Mouse (Mus musculus): Measurements from ENCODE around the gene Rlbp1. TPM values are rescaled to one million over a fixed set of nuclear protein-coding genes. Genes with fewer than 3 reads are reported as not detected.

Gene Rlbp1
- polyA plus RNA-seq, 1 experiment from 2014 or later, result 0.38 TPM

DNA sequence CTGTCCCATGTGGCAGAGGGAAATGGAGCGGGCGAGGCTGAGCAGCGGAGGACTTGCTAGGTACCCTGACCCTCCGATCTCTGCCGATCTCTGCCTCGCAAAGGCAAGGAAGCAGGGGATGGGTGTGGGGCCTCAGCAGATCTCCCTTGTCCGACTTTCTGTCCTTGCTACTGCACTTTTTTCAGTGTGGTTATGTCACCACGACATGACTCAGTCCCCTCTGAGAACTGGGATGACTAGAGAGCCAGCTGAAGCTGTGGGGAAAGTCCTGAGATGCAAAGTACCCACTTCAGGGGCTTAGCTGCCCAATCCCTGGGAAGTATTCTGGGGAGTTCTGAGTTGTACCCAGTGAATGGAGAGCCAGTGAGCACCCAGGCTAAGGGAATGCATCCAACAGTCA lies 292 bp upstream of the Rlbp1 start:
- no peak for ATAC-seq (replicated peaks; ENCODE audit: low FRiP score, low read depth)
- H3K9ac ChIP-seq (ENCODE audit: low read depth, low read length), result no peak overlapping the region
- H3K4me1 ChIP-seq (replicated peaks; ENCODE audit: insufficient read depth, low read length), result no peaks in the 10 kb centered on the region
- 80% methylated on average over 8 of the region's 8 CpGs for WGBS
- no peaks in the 10 kb centered on the region for H3K36me3 ChIP-seq (ENCODE audit: insufficient read depth, low read length)
- DNase-seq (ENCODE audit: low spot score), result no peak
- H3K4me3 ChIP-seq (replicated peaks; ENCODE audit: low read depth, low read length), result no peak overlapping the region
- H3K27ac ChIP-seq, result no peak overlapping the region
- no peaks in the 10 kb centered on the region for H3K9me3 ChIP-seq (replicated peaks; ENCODE audit: low read length)
- no peak for TF ChIP-seq CTCF (IDR thresholded peaks at IDR 0.05; ENCODE audit: low read depth)
- no peaks in the 10 kb centered on the region for H3K27me3 ChIP-seq (ENCODE audit: insufficient read depth, low read length)
- no peak overlapping the region for H3K4me2 ChIP-seq (ENCODE audit: low read length)

DNA sequence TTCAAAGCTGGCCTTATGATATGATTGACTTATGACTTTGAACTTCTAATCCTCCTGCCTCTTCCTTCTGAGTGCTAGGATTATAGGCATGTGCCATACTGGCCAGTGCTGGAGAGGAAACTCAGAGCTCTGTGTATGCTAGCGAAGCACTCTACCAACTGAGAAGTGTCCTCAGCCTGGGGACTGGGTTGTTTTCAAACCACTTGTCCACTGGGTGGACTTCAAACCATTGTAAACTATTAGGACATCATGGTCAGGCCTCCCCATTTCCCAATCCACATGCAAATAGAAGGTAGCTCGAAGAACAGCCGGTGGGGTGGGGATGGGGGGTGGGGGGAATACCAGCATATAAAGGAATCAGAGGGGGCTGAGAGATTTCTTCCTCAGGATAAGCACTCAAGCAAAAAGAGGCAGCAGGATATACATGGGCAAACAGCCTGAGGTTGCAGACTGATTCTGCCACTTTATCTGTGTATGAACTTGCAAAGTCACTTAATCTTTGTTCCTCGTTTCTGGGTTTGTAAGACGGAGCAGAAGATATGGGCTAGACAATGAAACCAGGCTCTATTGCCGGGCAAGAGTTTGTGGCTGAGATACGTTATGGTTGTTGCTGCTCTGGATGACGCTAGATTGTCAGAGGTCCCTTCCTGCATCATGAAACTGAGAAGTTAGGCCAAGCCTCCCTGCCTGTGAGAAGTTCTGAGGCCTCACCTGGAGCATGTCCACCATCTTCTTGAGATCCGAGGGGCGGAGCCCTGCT lies 10.2 kb downstream of the Rlbp1 start:
- TF ChIP-seq CTCF (IDR thresholded peaks at IDR 0.05; ENCODE audit: low read depth), result no peak
- no peaks in the 10 kb centered on the region for H3K27me3 ChIP-seq (ENCODE audit: insufficient read depth, low read length)
- H3K4me3 ChIP-seq (replicated peaks; ENCODE audit: low read depth, low read length), result no peak overlapping the region
- H3K4me1 ChIP-seq (replicated peaks; ENCODE audit: insufficient read depth, low read length), result no peaks in the 10 kb centered on the region; the same call in 1 of the 2 replicates
- 84% methylated on average over 10 of the region's 10 CpGs for WGBS
- no peaks in the 10 kb centered on the region for H3K9me3 ChIP-seq (replicated peaks; ENCODE audit: low read length)
- DNase-seq (ENCODE audit: low spot score), result no peak
- H3K36me3 ChIP-seq (ENCODE audit: insufficient read depth, low read length), result no peaks in the 10 kb centered on the region
- no peak overlapping the region for H3K9ac ChIP-seq (ENCODE audit: low read depth, low read length)
- H3K27ac ChIP-seq, result no peak overlapping the region
- no peak for ATAC-seq (replicated peaks; ENCODE audit: low FRiP score, low read depth)
- no peak overlapping the region for H3K4me2 ChIP-seq (ENCODE audit: low read length)

DNA sequence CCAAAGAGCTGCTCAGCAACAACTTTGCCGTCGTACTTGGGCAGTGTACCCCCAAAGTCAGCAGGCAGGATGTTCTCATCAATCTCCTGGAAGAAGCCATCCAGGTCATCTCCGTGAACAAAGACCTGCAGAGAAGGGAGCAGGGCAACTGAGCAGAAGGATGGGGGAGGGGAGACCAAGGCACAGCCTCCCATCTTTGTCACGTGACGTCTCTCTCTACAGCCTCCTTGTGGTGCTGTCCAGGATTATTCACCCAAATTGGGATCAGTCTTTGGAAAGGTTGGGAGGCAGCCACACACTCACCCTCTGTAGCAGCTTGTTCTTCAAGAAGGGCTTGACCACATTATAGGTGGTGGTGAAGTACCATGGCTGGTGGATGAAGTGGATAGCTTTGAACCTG lies 11.3 kb downstream of the Rlbp1 start:
- no peak overlapping the region for H3K9ac ChIP-seq (ENCODE audit: low read depth, low read length)
- no peak overlapping the region for H3K27ac ChIP-seq
- ATAC-seq (replicated peaks; ENCODE audit: low FRiP score, low read depth) (no peak), DNase-seq (ENCODE audit: low spot score) (no peak)
- H3K36me3 ChIP-seq (ENCODE audit: insufficient read depth, low read length), result no peaks in the 10 kb centered on the region
- H3K9me3 ChIP-seq (replicated peaks; ENCODE audit: low read length), result no peaks in the 10 kb centered on the region
- 60% methylated on average over 5 of the region's 5 CpGs for whole genome bisulfite sequencing
- no peak for TF ChIP-seq CTCF (IDR thresholded peaks at IDR 0.05; ENCODE audit: low read depth)
- H3K4me3 ChIP-seq (replicated peaks; ENCODE audit: low read depth, low read length), result no peak overlapping the region
- H3K4me2 ChIP-seq (ENCODE audit: low read length), result no peak overlapping the region
- no peaks in the 10 kb centered on the region; the same call in 1 of the 2 replicates for H3K4me1 ChIP-seq (replicated peaks; ENCODE audit: insufficient read depth, low read length)
- no peaks in the 10 kb centered on the region for H3K27me3 ChIP-seq (ENCODE audit: insufficient read depth, low read length)

DNA sequence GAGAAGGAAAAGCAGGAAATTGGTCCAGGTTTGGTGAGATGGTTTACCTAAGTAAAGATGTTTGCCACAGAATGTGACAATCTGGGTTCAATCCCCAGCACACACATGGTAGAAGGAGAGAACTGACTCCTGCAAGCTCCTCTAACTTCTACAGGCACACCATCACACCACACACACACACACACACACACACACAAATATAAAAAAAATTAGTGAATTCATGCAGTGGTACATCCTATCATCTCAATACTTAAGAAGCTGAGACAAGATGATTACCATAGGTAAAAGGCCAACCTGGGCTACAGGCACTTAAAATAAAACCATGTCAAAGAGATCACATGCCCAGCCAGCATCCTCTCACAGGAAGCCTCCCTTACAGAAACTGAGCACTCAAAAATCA lies 12.8 kb downstream of the Rlbp1 start:
- ATAC-seq (replicated peaks; ENCODE audit: low FRiP score, low read depth) (no peak), DNase-seq (ENCODE audit: low spot score) (no peak)
- no peaks in the 10 kb centered on the region for H3K9me3 ChIP-seq (replicated peaks; ENCODE audit: low read length)
- no peaks in the 10 kb centered on the region; the same call in 1 of the 2 replicates for H3K4me1 ChIP-seq (replicated peaks; ENCODE audit: insufficient read depth, low read length)
- H3K4me3 ChIP-seq (replicated peaks; ENCODE audit: low read depth, low read length), result no peak overlapping the region
- no peak overlapping the region for H3K27ac ChIP-seq
- TF ChIP-seq CTCF (IDR thresholded peaks at IDR 0.05; ENCODE audit: low read depth), result no peak
- no peaks in the 10 kb centered on the region for H3K27me3 ChIP-seq (ENCODE audit: insufficient read depth, low read length)
- H3K4me2 ChIP-seq (ENCODE audit: low read length), result no peak overlapping the region
- H3K9ac ChIP-seq (ENCODE audit: low read depth, low read length), result no peak overlapping the region
- no peaks in the 10 kb centered on the region for H3K36me3 ChIP-seq (ENCODE audit: insufficient read depth, low read length)

DNA sequence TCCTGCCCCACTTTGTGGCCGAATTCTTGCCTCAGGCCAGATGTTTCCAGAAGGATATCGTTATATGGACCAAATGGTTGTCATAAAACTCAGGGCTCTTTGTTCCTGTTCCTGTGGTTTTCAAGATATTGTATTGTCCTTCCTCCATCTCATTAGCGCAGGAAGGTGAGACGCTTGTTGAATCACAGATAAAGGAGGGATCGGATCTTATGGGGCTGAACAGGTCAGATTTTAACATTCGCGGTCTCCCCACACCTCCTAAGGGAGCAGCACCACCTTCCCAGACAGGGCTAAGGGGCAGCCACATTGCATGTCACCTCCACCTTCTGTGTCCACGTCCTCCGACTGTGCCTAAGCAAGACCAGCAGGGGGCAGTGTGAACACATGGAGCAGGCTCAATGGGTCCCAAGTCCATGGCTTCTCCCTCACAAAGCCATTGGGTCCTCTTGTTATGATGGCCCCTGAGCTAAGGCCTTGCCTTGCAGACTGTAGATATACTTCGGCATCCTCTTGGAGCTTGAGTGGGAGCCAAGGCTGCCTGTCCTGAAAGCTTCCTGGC lies 15.4 kb downstream of the Rlbp1 start:
- no peaks in the 10 kb centered on the region for H3K9me3 ChIP-seq (replicated peaks; ENCODE audit: low read length)
- no peaks in the 10 kb centered on the region; the same call in 1 of the 2 replicates for H3K4me1 ChIP-seq (replicated peaks; ENCODE audit: insufficient read depth, low read length)
- no peak overlapping the region for H3K4me3 ChIP-seq (replicated peaks; ENCODE audit: low read depth, low read length)
- peak; percentile 93 for TF ChIP-seq CTCF (IDR thresholded peaks at IDR 0.05; ENCODE audit: low read depth)
- DNase-seq (ENCODE audit: low spot score), result peak; percentile 81
- no peaks in the 10 kb centered on the region for H3K27me3 ChIP-seq (ENCODE audit: insufficient read depth, low read length)
- no peak overlapping the region for H3K4me2 ChIP-seq (ENCODE audit: low read length)
- no peak overlapping the region for H3K27ac ChIP-seq
- peak; percentile 67; the same call in 1 of the 2 replicates for ATAC-seq (replicated peaks; ENCODE audit: low FRiP score, low read depth)
- no peaks in the 10 kb centered on the region for H3K36me3 ChIP-seq (ENCODE audit: insufficient read depth, low read length)
- WGBS, result 27% methylated on average over 10 of the region's 10 CpGs
- H3K9ac ChIP-seq (ENCODE audit: low read depth, low read length), result no peak overlapping the region

DNA sequence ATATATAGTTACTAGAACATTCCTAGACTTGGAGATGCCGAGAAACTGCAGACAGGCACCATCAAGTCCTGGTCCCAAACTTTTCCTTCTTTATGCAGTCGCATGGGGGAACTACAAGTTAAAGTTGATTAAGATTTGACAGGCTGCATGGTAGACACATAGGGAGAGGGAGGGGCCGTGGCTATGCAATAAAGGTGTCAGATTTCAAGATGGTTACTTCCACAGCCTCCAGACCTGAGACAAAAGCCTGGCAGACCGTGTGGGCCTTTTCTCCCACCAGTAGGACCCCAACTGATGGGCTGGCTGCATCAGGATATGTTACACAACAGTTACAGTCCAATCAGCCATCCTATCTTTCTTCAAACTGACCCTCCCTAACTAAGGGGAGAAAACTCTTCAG lies 17.4 kb downstream of the Rlbp1 start:
- Histone ChIP-seq H3K9ac (ENCODE audit: low read depth, low read length) (no peak overlapping the region), H3K9me3 (replicated peaks; ENCODE audit: low read length) (no peaks in the 10 kb centered on the region), H3K4me2 (ENCODE audit: low read length) (no peak overlapping the region), H3K36me3 (ENCODE audit: insufficient read depth, low read length) (no peaks in the 10 kb centered on the region), H3K4me1 (replicated peaks; ENCODE audit: insufficient read depth, low read length) (no peaks in the 10 kb centered on the region), H3K4me3 (replicated peaks; ENCODE audit: low read depth, low read length) (no peak overlapping the region), H3K27ac (no peak overlapping the region), H3K27me3 (ENCODE audit: insufficient read depth, low read length) (no peaks in the 10 kb centered on the region)
- TF ChIP-seq CTCF (IDR thresholded peaks at IDR 0.05; ENCODE audit: low read depth), result no peak
- no peak for DNase-seq (ENCODE audit: low spot score)
- 26% methylated on average over 4 of the region's 4 CpGs for WGBS
- ATAC-seq (replicated peaks; ENCODE audit: low FRiP score, low read depth), result no peak
